Mouse (Mus musculus) testis, adult 2 months (tissue): Measurements from ENCODE around the gene Atp8a2.

Experiments
- CTCF ChIP-seq: fragments of 200-500 bp; IDR thresholded peaks from 2 replicates; pipeline ENCODE4 v1.5.1; 2012; ENCODE audit warnings: low read depth, mild to moderate bottlenecking, inconsistent platforms, low read length, moderate library complexity; ENCODE audit not compliant: control insufficient read depth, insufficient read depth, insufficient replicate concordance
- POLR2A ChIP-seq: fragments of 200-500 bp; IDR thresholded peaks from 2 replicates; pipeline ENCODE4 v1.6.1; 2012; ENCODE audit warnings: low read depth, mild to moderate bottlenecking, inconsistent platforms, low read length, moderate library complexity; ENCODE audit not compliant: control insufficient read depth

DNA sequence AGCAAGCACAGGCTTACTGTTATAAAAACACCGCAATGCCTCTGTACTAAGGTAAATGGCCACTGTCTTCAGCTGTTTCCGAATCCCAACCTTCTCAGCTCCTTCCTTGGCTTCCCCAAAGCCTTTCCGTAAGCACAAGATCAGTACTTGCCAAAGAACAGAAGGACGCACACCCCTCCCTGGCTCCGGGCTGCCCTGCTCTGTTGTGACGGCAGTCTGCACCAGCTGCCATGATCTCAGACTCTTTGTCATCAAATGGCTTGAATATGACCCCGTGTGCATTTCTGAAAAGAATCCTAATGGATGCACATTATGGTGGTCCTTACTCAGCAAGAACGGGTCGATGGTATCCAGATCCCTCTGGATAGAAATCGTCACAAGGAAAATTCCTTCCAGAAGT is 53.7 kb downstream of the Atp8a2 start:
- TF ChIP-seq POLR2A (no peak), CTCF (no peak)
